Mouse (Mus musculus) forebrain, embryonic 12.5 days (tissue): ENCODE measurements around the gene Capns2. TPM values are rescaled to one million over a fixed set of nuclear protein-coding genes. Genes with fewer than 3 reads are reported as not detected.

Experiments used
- ATAC-seq: fragments of 200-750 bp; cut with Nextera tagmentation; 2 replicates; pipeline ENCODE4 v1.8.0; 2017; ENCODE audit warnings: moderate TSS enrichment; ENCODE audit not compliant: low FRiP score
- H3K27ac ChIP-seq: fragments of 300-500 bp; sonication (generic); 2 replicates; pipeline ENCODE4 v1.5.1; 2016; ENCODE audit warnings: mild to moderate bottlenecking
- H3K27me3 ChIP-seq: fragments of 300-500 bp; sonication (generic); 2 replicates; pipeline ENCODE4 v1.6.1; 2016; ENCODE audit warnings: mild to moderate bottlenecking
- H3K36me3 ChIP-seq: fragments of 300-500 bp; sonication (generic); replicated peaks from 2 replicates; pipeline ENCODE4 v1.6.1; 2016; ENCODE audit warnings: mild to moderate bottlenecking
- H3K4me1 ChIP-seq: fragments of 300-500 bp; sonication (generic); 2 replicates; pipeline ENCODE4 v1.6.1; 2016
- H3K4me2 ChIP-seq: fragments of 300-500 bp; sonication (generic); 2 replicates; pipeline ENCODE4 v1.6.1; 2016; ENCODE audit warnings: mild to moderate bottlenecking, moderate library complexity
- H3K4me3 ChIP-seq: fragments of 300-500 bp; sonication (generic); replicated peaks from 2 replicates; pipeline ENCODE4 v1.5.1; 2016; ENCODE audit warnings: mild to moderate bottlenecking
- H3K9ac ChIP-seq: fragments of 300-500 bp; sonication (generic); 2 replicates; pipeline ENCODE4 v1.6.1; 2016; ENCODE audit warnings: mild to moderate bottlenecking
- H3K9me3 ChIP-seq: fragments of 300-500 bp; sonication (generic); 2 replicates; pipeline ENCODE4 v1.6.1; 2016
- WGBS: fragments of 180-500 bp; shearing (Covaris S2); methylation state at CpG from one replicate; pipeline ENCODE4 v1.1.7; 2016; 5-methylcytosine and 5-hydroxymethylcytosine counted together
- microRNA-seq: library from miRNA; unstranded; fragments of <30 nt; microRNA quantifications from one replicate; pipeline ENCODE4, GENCODE M21; 2017
- polyA plus RNA-seq: library from polyadenylated mRNA; unstranded; fragments of >200 nt; fragmentation: Nextera tagmentation; extraction: Ambion mirVana; gene quantifications from 2 replicates; pipeline ENCODE4 v1.2.1, GENCODE M21; 2016

Capns2 gene
- polyA plus RNA-seq, 1 experiment from 2014 or later, result 0.26 TPM

DNA sequence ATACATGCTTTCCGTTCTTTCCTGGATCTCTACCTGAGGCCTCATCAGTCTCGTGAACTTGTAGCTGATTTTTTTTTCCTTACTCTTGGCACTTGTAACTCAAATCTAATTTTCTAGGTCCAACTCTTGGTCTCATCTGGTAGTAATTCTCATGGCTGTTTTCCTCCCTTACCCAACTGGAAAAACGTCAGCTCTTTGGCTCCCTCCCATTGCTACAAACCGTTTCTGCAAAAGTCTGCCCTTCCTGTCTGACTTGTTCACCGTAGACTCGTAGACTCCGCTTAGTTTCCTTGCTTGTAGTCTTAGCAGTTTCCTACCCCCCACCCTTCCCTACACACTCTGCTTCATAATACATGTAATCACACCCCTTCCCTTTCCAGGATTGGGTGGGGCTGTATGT, 12.2 kb downstream of the Capns2 start:
- Histone ChIP-seq H3K4me1 (no peaks in the 10 kb centered on the region), H3K27me3 (no peaks in the 10 kb centered on the region), H3K4me2 (no peak overlapping the region), H3K36me3 (no peaks in the 10 kb centered on the region), H3K4me3 (no peak overlapping the region), H3K9ac (no peak overlapping the region), H3K9me3 (no peaks in the 10 kb centered on the region), H3K27ac (no peak overlapping the region)
- WGBS, result 85% methylated on average over 7 of the region's 7 CpGs
- no peak for ATAC-seq

DNA sequence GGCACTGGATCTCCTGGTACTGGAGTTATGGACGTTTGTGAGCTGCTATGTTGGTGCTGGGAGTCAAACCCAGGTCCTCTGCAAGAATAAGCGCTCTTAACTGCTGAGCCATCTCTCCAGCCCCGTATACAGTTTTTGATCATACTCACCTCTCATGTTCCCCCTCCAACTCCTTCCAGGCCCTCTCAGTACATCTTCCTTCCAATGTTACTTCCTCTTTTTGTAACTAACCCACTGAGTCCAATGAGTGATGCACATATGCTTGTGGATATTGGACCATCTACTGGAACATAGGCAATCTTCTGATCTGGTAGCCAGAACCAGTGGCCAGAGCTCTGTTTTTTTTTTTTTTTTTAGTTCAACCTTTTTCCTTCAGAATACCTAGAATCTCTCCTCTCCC, 14.9 kb downstream of the Capns2 start:
- Histone ChIP-seq H3K4me1 (no peaks in the 10 kb centered on the region), H3K4me3 (no peak overlapping the region), H3K27me3 (no peaks in the 10 kb centered on the region), H3K36me3 (no peaks in the 10 kb centered on the region), H3K9ac (no peak overlapping the region), H3K27ac (no peak overlapping the region), H3K4me2 (no peak overlapping the region), H3K9me3 (no peaks in the 10 kb centered on the region)
- no peak for ATAC-seq
- 79% methylated on average over 3 of the region's 3 CpGs for WGBS

DNA sequence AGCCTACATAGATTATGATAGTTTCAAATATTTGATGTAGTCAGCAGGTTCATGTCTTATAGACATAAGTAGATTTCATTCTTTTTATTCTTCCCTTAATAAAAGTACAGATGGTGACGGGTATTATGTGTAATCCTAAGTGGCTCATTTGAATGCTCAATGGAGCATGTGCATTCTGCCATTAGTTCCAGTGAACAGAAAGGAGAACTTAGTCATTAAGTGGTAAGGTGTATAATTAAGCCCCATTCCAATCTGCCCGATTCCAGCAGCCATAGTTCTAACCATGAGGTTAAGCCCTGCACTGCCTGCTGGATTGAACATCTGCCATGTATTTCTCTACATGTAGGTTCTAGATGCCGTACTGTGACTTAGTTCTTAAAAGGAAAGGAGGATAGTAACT, 20.6 kb downstream of the Capns2 start:
- H3K4me2 ChIP-seq, result no peak overlapping the region
- H3K9ac ChIP-seq, result no peak overlapping the region
- no peaks in the 10 kb centered on the region for H3K4me1 ChIP-seq
- WGBS, result 61% methylated on average over 3 of the region's 3 CpGs
- H3K36me3 ChIP-seq, result no peaks in the 10 kb centered on the region
- H3K4me3 ChIP-seq, result no peak overlapping the region
- ATAC-seq, result no peak
- no peak overlapping the region for H3K27ac ChIP-seq
- no peaks in the 10 kb centered on the region for H3K27me3 ChIP-seq
- no peaks in the 10 kb centered on the region for H3K9me3 ChIP-seq

DNA sequence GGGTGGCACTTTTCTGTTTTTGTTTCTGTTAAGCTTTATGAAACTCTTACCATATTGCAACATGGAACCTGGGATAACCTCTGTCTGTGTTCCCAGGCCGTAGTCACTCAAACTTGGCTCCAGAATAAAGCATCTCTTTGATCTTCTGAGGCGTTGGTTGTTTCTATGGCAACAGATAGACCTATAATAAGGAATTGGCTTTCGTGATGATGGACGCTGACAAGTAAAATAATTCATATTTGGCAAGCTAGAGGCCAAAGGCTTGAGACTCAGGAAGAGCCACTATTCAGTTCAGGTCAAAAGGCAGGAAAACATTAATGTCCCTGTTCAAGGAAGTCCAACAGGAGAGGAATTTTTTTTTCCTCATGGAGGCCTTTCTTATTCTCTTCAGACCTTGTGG, 27.8 kb downstream of the Capns2 start:
- no peak overlapping the region for H3K4me2 ChIP-seq
- no peaks in the 10 kb centered on the region for H3K9me3 ChIP-seq
- no peak overlapping the region for H3K9ac ChIP-seq
- no peak for ATAC-seq
- H3K27me3 ChIP-seq, result no peaks in the 10 kb centered on the region
- no peak overlapping the region for H3K4me3 ChIP-seq
- 80% methylated on average over 4 of the region's 4 CpGs for WGBS
- no peak overlapping the region for H3K27ac ChIP-seq
- no peaks in the 10 kb centered on the region for H3K36me3 ChIP-seq
- no peaks in the 10 kb centered on the region for H3K4me1 ChIP-seq

DNA sequence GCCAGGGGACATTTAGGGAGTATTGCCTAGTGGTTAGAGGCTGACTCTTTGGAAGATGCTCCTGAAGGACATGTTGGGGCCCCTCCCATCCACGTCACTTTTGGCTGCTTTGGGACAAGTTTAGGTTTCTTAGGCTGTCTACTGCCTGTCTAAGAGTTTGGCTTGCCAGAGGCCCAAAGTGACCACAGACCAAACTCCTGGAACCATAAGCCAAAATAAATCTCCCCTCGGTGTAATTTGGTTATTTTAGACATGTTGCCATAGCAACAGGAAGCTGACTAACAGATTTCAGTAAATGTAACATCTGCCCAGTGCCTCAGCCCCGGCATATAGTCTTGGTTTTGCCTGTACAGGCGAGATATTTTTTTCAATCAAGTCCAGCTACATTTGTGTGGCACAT, 36.8 kb downstream of the Capns2 start:
- no peak overlapping the region for H3K4me3 ChIP-seq
- no peak for ATAC-seq
- no peaks in the 10 kb centered on the region for H3K36me3 ChIP-seq
- no peak overlapping the region for H3K27ac ChIP-seq
- H3K9ac ChIP-seq, result no peak overlapping the region
- WGBS, result 87% methylated on average over 4 of the region's 4 CpGs
- H3K9me3 ChIP-seq, result no peaks in the 10 kb centered on the region
- no peaks in the 10 kb centered on the region for H3K27me3 ChIP-seq
- H3K4me1 ChIP-seq, result no peaks in the 10 kb centered on the region
- no peak overlapping the region for H3K4me2 ChIP-seq

DNA sequence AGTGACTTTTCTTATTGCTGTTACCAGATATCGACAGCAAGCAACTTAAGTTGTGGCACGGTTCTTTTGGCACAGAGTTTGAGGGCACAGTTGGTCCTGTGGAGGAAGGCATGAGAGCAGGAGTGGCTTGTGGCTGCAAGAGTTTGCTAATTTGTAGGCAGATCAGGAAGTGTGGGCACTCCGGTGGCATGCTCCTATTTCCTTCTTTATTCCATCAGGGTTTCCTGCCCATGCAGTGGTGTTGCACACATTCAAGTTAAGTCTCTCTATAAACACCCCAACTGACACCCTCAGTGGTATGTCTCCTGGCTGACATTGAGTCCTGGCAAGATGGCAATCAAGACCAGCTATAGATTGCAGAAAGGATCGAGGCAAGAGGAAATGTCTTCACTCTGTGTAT, 47.9 kb downstream of the Capns2 start:
- Histone ChIP-seq H3K9me3 (no peaks in the 10 kb centered on the region), H3K27ac (no peak overlapping the region), H3K4me3 (no peak overlapping the region), H3K9ac (no peak overlapping the region), H3K36me3 (no peaks in the 10 kb centered on the region), H3K4me1 (no peaks in the 10 kb centered on the region), H3K4me2 (no peak overlapping the region), H3K27me3 (no peaks in the 10 kb centered on the region)
- 86% methylated on average over 4 of the region's 4 CpGs for WGBS
- ATAC-seq, result no peak

DNA sequence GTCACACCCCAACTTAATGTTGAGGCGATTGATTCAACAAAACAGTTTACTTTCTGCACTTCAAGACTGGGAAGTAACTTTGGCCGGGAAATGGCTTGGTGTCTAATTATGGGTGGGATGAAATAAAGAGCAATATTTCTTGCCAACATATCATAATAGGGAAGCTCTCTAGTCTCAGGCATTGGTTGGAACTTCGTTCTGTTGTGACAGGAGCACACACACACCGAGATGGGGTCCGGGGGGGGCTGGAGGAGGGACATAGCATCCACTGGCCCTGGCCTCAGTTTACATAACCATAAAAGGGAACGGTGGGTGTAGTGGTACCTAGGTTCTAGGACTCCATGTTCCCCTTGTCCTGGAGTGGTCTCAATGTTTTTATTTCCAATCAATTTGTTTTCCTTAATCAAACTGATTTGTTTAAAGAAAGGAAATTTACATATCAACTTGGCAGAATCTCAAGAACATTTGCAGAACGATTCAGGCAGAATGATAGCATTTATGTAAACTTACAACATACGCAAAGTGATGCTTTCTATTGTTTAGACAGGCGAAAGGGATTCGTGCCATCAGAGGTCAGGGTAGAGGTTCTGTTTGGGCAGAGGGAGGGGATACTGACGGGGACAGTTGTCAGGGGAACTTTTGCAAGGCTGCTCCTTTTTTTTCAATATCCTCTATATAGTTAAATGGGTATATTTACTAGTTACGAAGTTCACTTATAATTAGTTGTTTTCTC, 49.6 kb downstream of the Capns2 start:
- Histone ChIP-seq H3K4me1 (no peaks in the 10 kb centered on the region), H3K9me3 (no peaks in the 10 kb centered on the region), H3K36me3 (no peaks in the 10 kb centered on the region), H3K4me2 (no peak overlapping the region), H3K27me3 (0 out of 2 replicates have a peak, but pooled peaks cover under 1% of the 10 kb centered on the region), H3K9ac (no peak overlapping the region), H3K27ac (no peak overlapping the region), H3K4me3 (no peak overlapping the region)
- ATAC-seq, result no peak
- 83% methylated on average over 12 of the region's 12 CpGs for WGBS

Small RNAs within 50 kb of the gene (microRNA-seq; reads per million reads assigned to microRNA genes)
- gene Gm22151, result not detected

Other genes starting within 250 kb of the Capns2 start
- gene Irx6, start 227.1 kb upstream of the Capns2 start, polyA plus RNA-seq, result 0.28 and 0.37 TPM in 2 replicates
- gene Mmp2, start 74.1 kb upstream of the Capns2 start, polyA plus RNA-seq, result 25.8 and 35.3 TPM in 2 replicates
- gene Lpcat2, start 46.1 kb upstream of the Capns2 start, polyA plus RNA-seq, result 4.6 and 4.9 TPM in 2 replicates
- gene Slc6a2, start 58.7 kb downstream of the Capns2 start, polyA plus RNA-seq, result 0.03 TPM in 1 of 2 replicates, not detected in the other
- gene Ces1a, start 146.8 kb downstream of the Capns2 start, polyA plus RNA-seq, result not detected in 2 replicates
- not detected in 2 replicates for gene Ces1b, start 178.6 kb downstream of the Capns2 start, polyA plus RNA-seq
- not detected in 2 replicates for gene Ces1c, start 229.9 kb downstream of the Capns2 start, polyA plus RNA-seq